Mouse (Mus musculus): Measurements from ENCODE around the gene Notch1.

GRCm38 (mm10) chr2:26560506-26560905 lies 44.0 kb upstream of the Notch1 start:
- TF ChIP-seq CTCF (IDR thresholded peaks at IDR 0.05; ENCODE audit: low read depth, low read length) (no peak), POLR2A (IDR thresholded peaks at IDR 0.05; ENCODE audit: borderline replicate concordance, low read depth, low read length) (no peak)
